Comparison of ENCODE assay signal across 9 mouse cellular contexts in the genomic region with DNA sequence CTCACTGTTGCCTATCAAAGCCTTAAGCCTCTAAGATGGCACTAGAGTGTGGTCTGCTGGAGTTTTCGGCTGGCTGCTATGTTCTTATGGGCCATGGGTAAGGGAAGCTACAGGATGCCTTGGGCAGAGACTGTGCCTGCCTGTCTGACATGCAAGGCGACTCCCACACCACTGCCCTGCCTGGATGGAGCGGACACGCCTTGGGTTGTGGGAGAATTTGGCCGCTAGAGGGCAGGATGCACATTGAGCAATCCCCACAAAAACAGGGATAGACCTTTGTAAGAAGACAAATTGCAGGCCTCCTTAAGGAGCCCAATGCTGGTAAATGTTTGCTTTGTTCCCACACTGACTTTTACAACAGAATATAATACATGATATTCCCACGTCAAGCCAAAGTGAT.
DNase-seq lines count a peak whose midpoint lies in the region; TF ChIP-seq lines count a peak whose summit lies in the region.
"Had no signal": no experiment of that assay in that cellular context is flagged by ENCODE, and none has a peak within 500 bp of the region (broad histone marks: within the 10 kb centered on the region; RNA-seq: fewer than 3 reads in every experiment).

No protein-coding gene starts in this region.

- DNase-seq in A20 (ENCODE audit: low read depth, low spot score), result peak; percentile 65
- peak; percentile 51 for DNase-seq in adrenal gland, adult 8-10 months
- DNase-seq in embryo, embryonic 11.5 days (ENCODE audit: low read depth, low spot score), result peak; percentile 59
- peak; percentile 95 for DNase-seq in heart, adult 11 months
- DNase-seq in kidney, adult 2 months, result peak; percentile 77
- peak; percentile 81 for DNase-seq in left cerebral cortex, postnatal 4 days
- DNase-seq in natural killer cell, adult 2 months (ENCODE audit: low spot score in 2 of 2), result peak; percentile 4 to 16
- DNase-seq in testis, postnatal 10 days (ENCODE audit: low spot score), result peak; percentile 88

- H3K27ac ChIP-seq in kidney, adult 2 months (ENCODE audit: insufficient read depth, low read depth, low read length), result no peak overlapping the region
- H3K27ac ChIP-seq: embryonic facial prominence, embryonic 13.5 days had no signal

- intact Hi-C loops in left cerebral cortex, postnatal 4 days (cut with DNase I), result loop anchor here (5.0 kb wide), 1 partner anchor 254 kb away; no protein-coding TSS in a partner anchor

- no peaks in the 10 kb centered on the region for H3K4me1 ChIP-seq in kidney, adult 2 months (ENCODE audit: control insufficient read depth, insufficient read depth, low read length)
- H3K4me1 ChIP-seq: embryonic facial prominence, embryonic 13.5 days had no signal

- no peaks in the 10 kb centered on the region for H3K36me3 ChIP-seq in kidney, adult 2 months (ENCODE audit: control insufficient read depth, insufficient read depth, low read length)
- H3K36me3 ChIP-seq: embryonic facial prominence, embryonic 13.5 days had no signal

- TF ChIP-seq POLR2A in kidney, adult 2 months (IDR thresholded peaks at IDR 0.05; ENCODE audit: low read depth, low read length), result no peak

- WGBS in kidney, adult 2 months, result 10% methylated on average over 6 of the region's 6 CpGs

- no peak overlapping the region for H3K4me3 ChIP-seq in kidney, adult 2 months (ENCODE audit: insufficient read depth, low read depth, low read length)
- H3K4me3 ChIP-seq: embryonic facial prominence, embryonic 13.5 days had no signal

- H3K27me3 ChIP-seq in kidney, adult 2 months (replicated peaks; ENCODE audit: control insufficient read depth, insufficient read depth, low read length), result no peaks in the 10 kb centered on the region
- H3K27me3 ChIP-seq: embryonic facial prominence, embryonic 13.5 days had no signal

- TF ChIP-seq CTCF in kidney, adult 2 months (conservative IDR thresholded peaks at IDR 0.05; ENCODE audit: insufficient read depth, insufficient read length, low read depth, low read length), result peak; percentile 92

Comparison
In these comparisons a context has a peak if more than half of its experiments do, and no peak if none do; other contexts are left out.
1. DNase-seq: peak in every context shown above with its lines; median percentile 95 in heart, adult 11 months; 88 in testis, postnatal 10 days; 81 in left cerebral cortex, postnatal 4 days; 77 in kidney, adult 2 months; 65 in A20; 59 in embryo, embryonic 11.5 days; 51 in adrenal gland, adult 8-10 months; 10 in natural killer cell, adult 2 months.